Comparison of ENCODE assay signal across 8 mouse cellular contexts in genomic region chr2:67565480-67566331, GRCm38 (mm10). TPM values are rescaled to one million over a fixed set of nuclear protein-coding genes. Genes with fewer than 3 reads are reported as not detected.
DNase-seq lines count a peak whose midpoint lies in the region; ATAC-seq and TF ChIP-seq lines count a peak whose summit lies in the region.

Gene B3galt1, plus strand, starts transcription at chr2:67565871.

- peak; percentile 87 for ATAC-seq in heart, embryonic 13.5 days (ENCODE audit: extremely low read depth, insufficient number of reproducible peaks, low FRiP score, low TSS enrichment)
- ATAC-seq in kidney, embryonic 15.5 days (replicated peaks; ENCODE audit: low FRiP score) = peak; percentile 97
- ATAC-seq in limb, embryonic 14.5 days (ENCODE audit: low FRiP score, low read depth) = peak; percentile 98
- peak; percentile 97 for ATAC-seq in midbrain, postnatal 0 days (ENCODE audit: low FRiP score)
- peak; percentile 97 for ATAC-seq in stomach, postnatal 0 days (ENCODE audit: low FRiP score, low TSS enrichment)

- TF ChIP-seq EP300 in stomach, postnatal 0 days (optimal IDR thresholded peaks at IDR 0.05) = no peak

- H3ac ChIP-seq in C2C12 (ENCODE audit: control insufficient read depth, insufficient read length, low read depth) = peak within 1 kb of the TSS; percentile 74

- H3K27ac ChIP-seq in forebrain, embryonic 10.5 days = peak within 1 kb of the TSS; percentile 89
- peak within 1 kb of the TSS; percentile 74 for H3K27ac ChIP-seq in heart, embryonic 13.5 days (replicated peaks)
- peak within 1 kb of the TSS; percentile 49; the same call in 1 of the 2 replicates for H3K27ac ChIP-seq in kidney, embryonic 15.5 days
- H3K27ac ChIP-seq in limb, embryonic 14.5 days (replicated peaks; ENCODE audit: low read depth, low read length) = peak within 1 kb of the TSS; percentile 72
- peak within 1 kb of the TSS; percentile 95 for H3K27ac ChIP-seq in midbrain, postnatal 0 days (ENCODE audit: low read depth, low read length)
- H3K27ac ChIP-seq in stomach, postnatal 0 days (replicated peaks) = no peak within 1 kb of the TSS; the same call in 1 of the 2 replicates

- peaks cover 24% of the 10 kb centered on the region for H3K4me1 ChIP-seq in forebrain, embryonic 10.5 days
- peaks cover 14% of the 10 kb centered on the region for H3K4me1 ChIP-seq in heart, embryonic 13.5 days
- peaks cover 21% of the 10 kb centered on the region for H3K4me1 ChIP-seq in kidney, embryonic 15.5 days
- H3K4me1 ChIP-seq in limb, embryonic 14.5 days (ENCODE audit: control insufficient read depth, insufficient read depth, low read length) = peaks cover 10% of the 10 kb centered on the region; the same call in 1 of the 2 replicates
- H3K4me1 ChIP-seq in midbrain, postnatal 0 days (ENCODE audit: insufficient read depth, low read length) = no peaks in the 10 kb centered on the region; the same call in 1 of the 2 replicates
- H3K4me1 ChIP-seq in stomach, postnatal 0 days (replicated peaks; ENCODE audit: control insufficient read depth, insufficient read depth) = no peaks in the 10 kb centered on the region; the same call in 1 of the 2 replicates

- DNase-seq in brain, embryonic 14.5 days (ENCODE audit: low read depth) = peak; percentile 98
- DNase-seq in forebrain, embryonic 10.5 days (ENCODE audit: extremely low spot score, low spot score) = peak; percentile 89
- DNase-seq in limb, embryonic 14.5 days (ENCODE audit: low spot score) = peak; percentile 90
- peak; percentile 97 for DNase-seq in midbrain, postnatal 0 days (ENCODE audit: low spot score)
- peak; percentile 87 for DNase-seq in stomach, postnatal 0 days (ENCODE audit: low spot score)

- under 1% methylated on average over 83 of the region's 83 CpGs for WGBS in forebrain, embryonic 10.5 days
- under 1% methylated on average over 75 of the region's 83 CpGs for WGBS in heart, embryonic 13.5 days
- WGBS in kidney, embryonic 15.5 days = under 1% methylated on average over 83 of the region's 83 CpGs
- under 1% methylated on average over 44 of the region's 83 CpGs for WGBS in limb, embryonic 14.5 days
- under 1% methylated on average over 62 of the region's 83 CpGs for WGBS in midbrain, postnatal 0 days
- under 1% methylated on average over 74 of the region's 83 CpGs for WGBS in stomach, postnatal 0 days

- H3K4me3 ChIP-seq in C2C12 (ENCODE audit: insufficient read depth, poor library complexity, severe bottlenecking) = peak within 1 kb of the TSS; percentile 43
- H3K4me3 ChIP-seq in forebrain, embryonic 10.5 days = peak within 1 kb of the TSS; percentile 79
- peak within 1 kb of the TSS; percentile 70 for H3K4me3 ChIP-seq in heart, embryonic 13.5 days
- H3K4me3 ChIP-seq in kidney, embryonic 15.5 days (replicated peaks) = peak within 1 kb of the TSS; percentile 73
- H3K4me3 ChIP-seq in limb, embryonic 14.5 days (replicated peaks; ENCODE audit: low read length) = peak within 1 kb of the TSS; percentile 69
- H3K4me3 ChIP-seq in midbrain, postnatal 0 days (ENCODE audit: low read depth, low read length) = peak within 1 kb of the TSS; percentile 85
- H3K4me3 ChIP-seq in stomach, postnatal 0 days (ENCODE audit: low read depth, low read length) = peak within 1 kb of the TSS; percentile 61

- no peaks in the 10 kb centered on the region for H3K27me3 ChIP-seq in C2C12 (ENCODE audit: control insufficient read depth, insufficient read depth, insufficient read length)
- H3K27me3 ChIP-seq in forebrain, embryonic 10.5 days (ENCODE audit: poor library complexity, severe bottlenecking) = peaks cover 10% of the 10 kb centered on the region; the same call in 1 of the 2 replicates
- 0 out of 2 replicates have a peak, but pooled peaks cover 4% of the 10 kb centered on the region for H3K27me3 ChIP-seq in heart, embryonic 13.5 days (replicated peaks)
- H3K27me3 ChIP-seq in kidney, embryonic 15.5 days = peaks cover 22% of the 10 kb centered on the region
- no peaks in the 10 kb centered on the region for H3K27me3 ChIP-seq in limb, embryonic 14.5 days (ENCODE audit: control insufficient read depth, insufficient read depth, low read length)
- H3K27me3 ChIP-seq in midbrain, postnatal 0 days (ENCODE audit: insufficient read depth, low read length) = no peaks in the 10 kb centered on the region
- no peaks in the 10 kb centered on the region for H3K27me3 ChIP-seq in stomach, postnatal 0 days (ENCODE audit: control insufficient read depth, insufficient read depth, low read length)

- TF ChIP-seq CTCF in C2C12 (IDR thresholded peaks at IDR 0.05; ENCODE audit: control insufficient read depth, insufficient read depth, insufficient read length) = no peak
- no peak for TF ChIP-seq CTCF in brain, embryonic 14.5 days (IDR thresholded peaks at IDR 0.05; ENCODE audit: borderline replicate concordance, extremely low read depth, insufficient read depth, insufficient read length)
- peak; percentile 14; the same call in 1 of the 2 replicates for TF ChIP-seq CTCF in midbrain, postnatal 0 days (IDR thresholded peaks at IDR 0.05)
- TF ChIP-seq CTCF in stomach, postnatal 0 days (IDR thresholded peaks at IDR 0.05; ENCODE audit: low read depth) = no peak; the same call in 1 of the 2 replicates

- H3K79me3 ChIP-seq in C2C12 (ENCODE audit: low read depth) = no peaks in the 10 kb centered on the region

- H3K4me2 ChIP-seq in heart, embryonic 13.5 days = peak within 1 kb of the TSS; percentile 95
- peak within 1 kb of the TSS; percentile 88 for H3K4me2 ChIP-seq in kidney, embryonic 15.5 days
- H3K4me2 ChIP-seq in limb, embryonic 14.5 days (replicated peaks; ENCODE audit: low read depth, low read length, severe bottlenecking) = peak within 1 kb of the TSS; percentile 89
- peak within 1 kb of the TSS; percentile 97 for H3K4me2 ChIP-seq in midbrain, postnatal 0 days (ENCODE audit: low read depth, low read length, poor library complexity, severe bottlenecking)
- peak within 1 kb of the TSS; percentile 88 for H3K4me2 ChIP-seq in stomach, postnatal 0 days (replicated peaks; ENCODE audit: low read depth)

- peak within 1 kb of the TSS; percentile 81 for H3K9ac ChIP-seq in heart, embryonic 13.5 days
- H3K9ac ChIP-seq in kidney, embryonic 15.5 days = peak within 1 kb of the TSS; percentile 41
- peak within 1 kb of the TSS; percentile 67 for H3K9ac ChIP-seq in limb, embryonic 14.5 days (ENCODE audit: low read depth, low read length, severe bottlenecking)
- peak within 1 kb of the TSS; percentile 84 for H3K9ac ChIP-seq in midbrain, postnatal 0 days (replicated peaks; ENCODE audit: low read length, poor library complexity, severe bottlenecking)
- H3K9ac ChIP-seq in stomach, postnatal 0 days (ENCODE audit: low read length) = peak within 1 kb of the TSS; percentile 57

- no peaks in the 10 kb centered on the region for H3K36me3 ChIP-seq in C2C12 (ENCODE audit: control insufficient read depth, insufficient read depth)
- H3K36me3 ChIP-seq in forebrain, embryonic 10.5 days (replicated peaks) = no peaks in the 10 kb centered on the region
- no peaks in the 10 kb centered on the region for H3K36me3 ChIP-seq in heart, embryonic 13.5 days
- H3K36me3 ChIP-seq in kidney, embryonic 15.5 days = no peaks in the 10 kb centered on the region
- H3K36me3 ChIP-seq in limb, embryonic 14.5 days (ENCODE audit: control insufficient read depth, insufficient read depth, low read length) = no peaks in the 10 kb centered on the region
- H3K36me3 ChIP-seq in midbrain, postnatal 0 days (ENCODE audit: insufficient read depth, low read length) = no peaks in the 10 kb centered on the region
- no peaks in the 10 kb centered on the region for H3K36me3 ChIP-seq in stomach, postnatal 0 days (ENCODE audit: control insufficient read depth, insufficient read depth, low read length)

- no peaks in the 10 kb centered on the region for H3K9me3 ChIP-seq in forebrain, embryonic 10.5 days
- no peaks in the 10 kb centered on the region for H3K9me3 ChIP-seq in heart, embryonic 13.5 days
- H3K9me3 ChIP-seq in kidney, embryonic 15.5 days (replicated peaks) = no peaks in the 10 kb centered on the region
- H3K9me3 ChIP-seq in limb, embryonic 14.5 days (ENCODE audit: control insufficient read depth, low read length) = no peaks in the 10 kb centered on the region
- H3K9me3 ChIP-seq in midbrain, postnatal 0 days (ENCODE audit: low read length) = no peaks in the 10 kb centered on the region
- H3K9me3 ChIP-seq in stomach, postnatal 0 days (ENCODE audit: control insufficient read depth, low read length) = no peaks in the 10 kb centered on the region

- H3K79me2 ChIP-seq in C2C12 (ENCODE audit: control insufficient read depth, insufficient read depth) = no peaks in the 10 kb centered on the region

- peak; percentile 86 for TF ChIP-seq POLR2A in brain, embryonic 14.5 days (IDR thresholded peaks at IDR 0.05; ENCODE audit: borderline replicate concordance, extremely low read depth, insufficient read depth, insufficient read length, poor library complexity, severe bottlenecking)
- 0 out of 2 replicates have a peak, but pooled peaks have one; percentile 46 for TF ChIP-seq POLR2A in limb, embryonic 14.5 days (IDR thresholded peaks at IDR 0.05; ENCODE audit: borderline replicate concordance, extremely low read depth, insufficient read depth, insufficient read length)

TF ChIP-seq in C2C12, 6 proteins besides CTCF, POLR2A, EP300 and RAD21:
- TF ChIP-seq MYOG (IDR thresholded peaks at IDR 0.05; ENCODE audit: control insufficient read depth, extremely low read depth, insufficient read length) (no peak), MAX (IDR thresholded peaks at IDR 0.05) (peak; percentile 37), MYOD1 (IDR thresholded peaks at IDR 0.05; ENCODE audit: control insufficient read depth, insufficient read length, low read depth) (no peak), FOSL1 (IDR thresholded peaks at IDR 0.05; ENCODE audit: insufficient read depth, low read length, poor library complexity, severe bottlenecking) (no peak), USF1 (IDR thresholded peaks at IDR 0.05; ENCODE audit: low read depth) (no peak), CEBPB (IDR thresholded peaks at IDR 0.05; ENCODE audit: low read depth) (no peak)

RNA-seq across cellular contexts. Expression of gene B3galt1, which starts in this region (rescaled TPM):
- 1.4 TPM for polyA plus RNA-seq in C2C12 (2012; fragmentation: generic; extraction: Trizol)
- polyA plus RNA-seq in brain, embryonic 14.5 days (2012; rRNA removed) = 14.9 and 24.3 TPM in 2 replicates
- 5.9 and 7.4 TPM in 2 replicates for polyA plus RNA-seq in forebrain, embryonic 10.5 days (2016; fragmentation: Nextera tagmentation; extraction: Ambion mirVana)
- polyA plus RNA-seq in heart, embryonic 13.5 days (2015; fragmentation: Nextera tagmentation; extraction: Ambion mirVana) = 6.0 and 6.8 TPM in 2 replicates
- 6.0 and 6.5 TPM in 2 replicates for polyA plus RNA-seq in kidney, embryonic 15.5 days (2015; fragmentation: Nextera tagmentation; extraction: Ambion mirVana)
- 1.9 and 2.5 TPM in 2 replicates for polyA plus RNA-seq in limb, embryonic 14.5 days (2012; rRNA removed)
- polyA plus RNA-seq in limb, embryonic 14.5 days (2014; fragmentation: Nextera tagmentation; extraction: Ambion mirVana) = 8.1 and 9.3 TPM in 2 replicates
- 18.0 and 23.1 TPM in 2 replicates for total RNA-seq in midbrain, postnatal 0 days (2014; rRNA removed)
- 47.2 and 50.4 TPM in 2 replicates for polyA plus RNA-seq in midbrain, postnatal 0 days (2015; fragmentation: Nextera tagmentation; extraction: Ambion mirVana)
- 2.0 and 2.1 TPM in 2 replicates for polyA plus RNA-seq in stomach, postnatal 0 days (2015; fragmentation: Nextera tagmentation; extraction: Ambion mirVana)
